Mouse (Mus musculus) WW6 (cell line): ENCODE results near the gene Cep164.
A peak's percentile ranks its signal among the peaks of the same experiment; 100 is the strongest.
"Not testable (repeated sequence)": the region's sequence is repeated elsewhere in the genome, so short reads cannot be mapped to it uniquely, and the experiment has no call there.

Experiments
- DNase-seq: peaks from one replicate; pipeline ENCODE4 v3.0.0-alpha.2; 2013; ENCODE audit warnings: low read depth, low spot score

Cep164 gene

GRCm38 (mm10) chr9:45828291-45828963, at the start of gene Cep164:
Gene Cep164, minus strand, starts transcription at chr9:45828691.
- peak; percentile 67 for DNase-seq

GRCm38 (mm10) chr9:45877928-45878327, 49.4 kb upstream of the Cep164 start:
- DNase-seq, result no peak

GRCm38 (mm10) chr9:45870265-45870664, 41.8 kb upstream of the Cep164 start:
- DNase-seq, result no peak

GRCm38 (mm10) chr9:45869181-45869580, 40.7 kb upstream of the Cep164 start:
- DNase-seq, result no peak

GRCm38 (mm10) chr9:45861813-45862212, 33.3 kb upstream of the Cep164 start:
- DNase-seq, result no peak

- DNase-seq, result no peak
These were observed 30.9 kb upstream of the Cep164 start for GRCm38 (mm10) chr9:45859364-45859763.

- DNase-seq, result no peak
These were observed 25.6 kb upstream of the Cep164 start for GRCm38 (mm10) chr9:45854136-45854535.

GRCm38 (mm10) chr9:45853695-45854094, 25.2 kb upstream of the Cep164 start:
- DNase-seq, result no peak

GRCm38 (mm10) chr9:45851776-45852175, 23.3 kb upstream of the Cep164 start:
- no peak for DNase-seq

GRCm38 (mm10) chr9:45851330-45851729, 22.8 kb upstream of the Cep164 start:
- DNase-seq, result no peak

- DNase-seq, result no peak
These were observed 22.2 kb upstream of the Cep164 start for GRCm38 (mm10) chr9:45850528-45851155.

GRCm38 (mm10) chr9:45849528-45850408, 21.3 kb upstream of the Cep164 start:
- no peak for DNase-seq

- no peak for DNase-seq
These were observed 18.5 kb upstream of the Cep164 start for GRCm38 (mm10) chr9:45846891-45847460.

- not testable (repeated sequence) for DNase-seq
These were observed 17.7 kb upstream of the Cep164 start for GRCm38 (mm10) chr9:45846176-45846575.

GRCm38 (mm10) chr9:45845541-45845940, 17.1 kb upstream of the Cep164 start:
- DNase-seq, result no peak

- no peak for DNase-seq
These were observed 15.3 kb upstream of the Cep164 start for GRCm38 (mm10) chr9:45843780-45844179.

- no peak for DNase-seq
These were observed 14.5 kb upstream of the Cep164 start for GRCm38 (mm10) chr9:45843007-45843406.

GRCm38 (mm10) chr9:45841458-45841857, 13.0 kb upstream of the Cep164 start:
- no peak for DNase-seq

GRCm38 (mm10) chr9:45840331-45840730, 11.8 kb upstream of the Cep164 start:
- DNase-seq, result no peak

GRCm38 (mm10) chr9:45839982-45840300, 11.4 kb upstream of the Cep164 start:
- DNase-seq, result no peak

GRCm38 (mm10) chr9:45839139-45839981, 10.9 kb upstream of the Cep164 start:
- DNase-seq, result no peak
